Mouse (Mus musculus) heart, postnatal 0 days (tissue): Measurements from ENCODE around the gene Itk. TPM values are rescaled to one million over a fixed set of nuclear protein-coding genes. Genes with fewer than 3 reads are reported as not detected.

Experiments
- ATAC-seq: fragments of 200-750 bp; cut with Nextera tagmentation; 2 replicates; pipeline ENCODE4 v1.8.0; 2017; ENCODE audit warnings: low read depth, moderate number of reproducible peaks, moderate library complexity; ENCODE audit not compliant: insufficient read depth
- DNase-seq: peaks from one replicate; pipeline ENCODE4 v3.0.0-alpha.2; 2016; ENCODE audit warnings: low spot score
- H3K27ac ChIP-seq: fragments of 300-500 bp; sonication (generic); 2 replicates; pipeline ENCODE4 v1.5.1; 2014; ENCODE audit warnings: low read depth, mild to moderate bottlenecking
- H3K27me3 ChIP-seq: fragments of 300-500 bp; sonication (generic); 2 replicates; pipeline ENCODE4 v1.6.1; 2014; ENCODE audit warnings: low read length, mixed read lengths; ENCODE audit not compliant: control insufficient read depth, insufficient read depth
- H3K36me3 ChIP-seq: fragments of 300-500 bp; sonication (generic); replicated peaks from 2 replicates; pipeline ENCODE4 v1.6.1; 2014; ENCODE audit warnings: low read length, mixed read lengths; ENCODE audit not compliant: control insufficient read depth, insufficient read depth
- H3K4me1 ChIP-seq: fragments of 300-500 bp; sonication (generic); 2 replicates; pipeline ENCODE4 v1.6.1; 2014; ENCODE audit warnings: antibody characterized with exemption; ENCODE audit not compliant: control insufficient read depth, insufficient read depth
- H3K4me2 ChIP-seq: fragments of 300-500 bp; sonication (generic); 2 replicates; pipeline ENCODE4 v1.6.1; 2014; ENCODE audit warnings: low read depth, mild to moderate bottlenecking, low read length, moderate library complexity
- H3K4me3 ChIP-seq: fragments of 300-500 bp; sonication (generic); 2 replicates; pipeline ENCODE4 v1.5.1; 2014; ENCODE audit warnings: low read depth, low read length
- H3K9ac ChIP-seq: fragments of 300-500 bp; sonication (generic); replicated peaks from 2 replicates; pipeline ENCODE4 v1.6.1; 2014; ENCODE audit warnings: low read depth, low read length, mixed read lengths
- H3K9me3 ChIP-seq: fragments of 300-500 bp; sonication (generic); replicated peaks from 2 replicates; pipeline ENCODE4 v1.6.1; 2016; ENCODE audit warnings: low read length; ENCODE audit not compliant: control insufficient read depth
- CTCF ChIP-seq: IDR thresholded peaks from 2 replicates; pipeline ENCODE4 v1.5.1; 2016; ENCODE audit warnings: antibody characterized with exemption, control low read depth, low read depth
- EP300 ChIP-seq: IDR thresholded peaks from 2 replicates; pipeline ENCODE4 v1.6.1; 2016; ENCODE audit warnings: antibody characterized with exemption, low read depth
- WGBS: fragments of 180-500 bp; shearing (Covaris S2); extraction: QIAGEN DNeasy Blood & Tissue Kit; methylation state at CpG from one replicate; pipeline ENCODE4 v1.1.7; 2014; 5-methylcytosine and 5-hydroxymethylcytosine counted together
- polyA plus RNA-seq: library from polyadenylated mRNA; unstranded; fragments of >200 nt; fragmentation: Nextera tagmentation; extraction: Ambion mirVana; gene quantifications from 2 replicates; pipeline ENCODE4 v1.2.1, GENCODE M21; 2015
- total RNA-seq: library from RNA; depleted of rRNA; stranded (reverse); fragments of >200 nt; gene quantifications from 2 replicates; pipeline ENCODE4 v1.2.3, GENCODE M21; 2014; ENCODE audit warnings: low replicate concordance

Itk gene
- total and polyA plus RNA-seq, 2 experiments from 2014 or later, result not detected

- H3K4me1 ChIP-seq, result peaks cover 9% of the 10 kb centered on the region; the same call in 1 of the 2 replicates
- WGBS, result 1% methylated on average over 63 of the region's 71 CpGs
- peak overlapping the region; percentile 88 for H3K4me3 ChIP-seq
- no peaks in the 10 kb centered on the region for H3K36me3 ChIP-seq
- H3K9ac ChIP-seq, result peak overlapping the region; percentile 59
- ATAC-seq (peak; percentile 89), DNase-seq (peak; percentile 51)
- H3K27me3 ChIP-seq, result peaks cover 3% of the 10 kb centered on the region; the same call in 1 of the 2 replicates
- peak overlapping the region; percentile 75 for H3K27ac ChIP-seq
- H3K9me3 ChIP-seq, result no peaks in the 10 kb centered on the region
- H3K4me2 ChIP-seq, result peak overlapping the region; percentile 97
- no peak for TF ChIP-seq EP300
- no peak for TF ChIP-seq CTCF
Measured at GRCm38 (mm10) chr11:46311703-46312522, 77.4 kb downstream of the Itk start.

DNA sequence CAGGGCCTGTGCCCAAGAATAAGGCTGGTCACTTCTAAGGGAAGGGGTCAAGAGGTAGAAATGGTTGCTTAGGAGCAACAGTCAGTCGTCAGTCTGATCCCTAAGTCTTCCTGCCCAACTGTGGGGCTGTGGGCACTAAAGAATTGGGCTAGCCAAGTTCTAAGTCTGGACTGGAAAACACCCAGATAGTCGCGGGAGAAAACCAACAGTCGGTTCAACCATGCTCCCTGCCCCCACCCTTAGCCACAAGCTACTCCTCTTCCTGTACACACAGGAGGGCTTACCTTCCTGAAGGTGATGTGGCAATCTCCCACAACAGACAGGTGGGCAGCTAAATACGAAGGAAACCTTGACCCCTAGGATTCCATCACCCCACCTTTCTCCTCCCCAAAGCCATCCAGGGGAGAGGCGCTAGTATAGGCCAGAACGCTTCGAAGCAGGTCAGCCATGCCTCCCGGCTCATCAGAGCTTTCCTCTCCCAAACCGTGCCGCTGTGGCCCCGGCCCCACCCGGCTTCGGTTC is 78.1 kb downstream of the Itk start:
- peak overlapping the region; percentile 59 for H3K9ac ChIP-seq
- H3K4me3 ChIP-seq, result peak overlapping the region; percentile 88
- H3K4me2 ChIP-seq, result peak overlapping the region; percentile 97
- TF ChIP-seq CTCF (no peak), EP300 (no peak)
- 14% methylated on average over 14 of the region's 14 CpGs for WGBS
- H3K27ac ChIP-seq, result peak overlapping the region; percentile 7; the same call in 1 of the 2 replicates
- H3K4me1 ChIP-seq, result peaks cover 9% of the 10 kb centered on the region; the same call in 1 of the 2 replicates
- ATAC-seq (no peak), DNase-seq (no peak)
- no peaks in the 10 kb centered on the region for H3K9me3 ChIP-seq
- peaks cover 3% of the 10 kb centered on the region; the same call in 1 of the 2 replicates for H3K27me3 ChIP-seq
- no peaks in the 10 kb centered on the region for H3K36me3 ChIP-seq

- H3K27ac ChIP-seq, result no peak overlapping the region
- peaks cover 9% of the 10 kb centered on the region; the same call in 1 of the 2 replicates for H3K4me1 ChIP-seq
- H3K9ac ChIP-seq, result no peak overlapping the region; the same call in 1 of the 2 replicates
- no peaks in the 10 kb centered on the region for H3K36me3 ChIP-seq
- WGBS, result 83% methylated on average over 5 of the region's 5 CpGs
- DNase-seq (no peak), ATAC-seq (no peak)
- no peaks in the 10 kb centered on the region for H3K9me3 ChIP-seq
- H3K4me3 ChIP-seq, result peak overlapping the region; percentile 88; the same call in 1 of the 2 replicates
- H3K27me3 ChIP-seq, result peaks cover 3% of the 10 kb centered on the region; the same call in 1 of the 2 replicates
- H3K4me2 ChIP-seq, result peak overlapping the region; percentile 97
- TF ChIP-seq EP300 (no peak), CTCF (no peak)
Measured at GRCm38 (mm10) chr11:46310647-46311063, 78.7 kb downstream of the Itk start.

GRCm38 (mm10) chr11:46309808-46310555 is 79.3 kb downstream of the Itk start:
- Histone ChIP-seq H3K36me3 (no peaks in the 10 kb centered on the region), H3K4me2 (peak overlapping the region; percentile 97; the same call in 1 of the 2 replicates), H3K9ac (no peak overlapping the region), H3K4me3 (no peak overlapping the region; the same call in 1 of the 2 replicates), H3K4me1 (peaks cover 9% of the 10 kb centered on the region; the same call in 1 of the 2 replicates), H3K27ac (no peak overlapping the region), H3K9me3 (no peaks in the 10 kb centered on the region), H3K27me3 (peaks cover 2% of the 10 kb centered on the region; the same call in 1 of the 2 replicates)
- no peak for DNase-seq
- 87% methylated on average over 10 of the region's 10 CpGs for WGBS
- TF ChIP-seq CTCF, result no peak
- ATAC-seq, result no peak

GRCm38 (mm10) chr11:46309111-46309741 is 80.1 kb downstream of the Itk start:
- Histone ChIP-seq H3K9ac (no peak overlapping the region), H3K27ac (no peak overlapping the region), H3K4me3 (no peak overlapping the region), H3K36me3 (no peaks in the 10 kb centered on the region), H3K4me2 (peak overlapping the region; percentile 97; the same call in 1 of the 2 replicates), H3K9me3 (no peaks in the 10 kb centered on the region), H3K4me1 (peaks cover 9% of the 10 kb centered on the region; the same call in 1 of the 2 replicates), H3K27me3 (no peaks in the 10 kb centered on the region; the same call in 1 of the 2 replicates)
- no peak for ATAC-seq
- DNase-seq, result no peak
- no peak for TF ChIP-seq CTCF
- no peak for TF ChIP-seq EP300
- 76% methylated on average over 20 of the region's 20 CpGs for WGBS
